Mouse (Mus musculus) intestine, embryonic 15.5 days (tissue): ENCODE measurements around the gene Itpa. TPM values are rescaled to one million over a fixed set of nuclear protein-coding genes. Genes with fewer than 3 reads are reported as not detected.

Experiments used
- ATAC-seq: fragments of 200-750 bp; cut with Nextera tagmentation; 2 replicates; pipeline ENCODE4 v1.8.0; 2017; ENCODE audit warnings: moderate TSS enrichment, moderate library complexity
- H3K27ac ChIP-seq: fragments of 300-500 bp; sonication (generic); 2 replicates; pipeline ENCODE4 v1.5.1; 2015; ENCODE audit warnings: mild to moderate bottlenecking, inconsistent platforms
- H3K27me3 ChIP-seq: fragments of 300-500 bp; sonication (generic); replicated peaks from 2 replicates; pipeline ENCODE4 v1.6.1; 2015; ENCODE audit warnings: inconsistent platforms
- H3K36me3 ChIP-seq: fragments of 300-500 bp; sonication (generic); 2 replicates; pipeline ENCODE4 v1.6.1; 2015; ENCODE audit warnings: inconsistent platforms
- H3K4me1 ChIP-seq: fragments of 300-500 bp; sonication (generic); replicated peaks from 2 replicates; pipeline ENCODE4 v1.6.1; 2015; ENCODE audit warnings: inconsistent platforms
- H3K4me2 ChIP-seq: fragments of 300-500 bp; sonication (generic); replicated peaks from 2 replicates; pipeline ENCODE4 v1.6.1; 2015; ENCODE audit warnings: mild to moderate bottlenecking, inconsistent platforms
- H3K4me3 ChIP-seq: fragments of 300-500 bp; sonication (generic); replicated peaks from 2 replicates; pipeline ENCODE4 v1.5.1; 2015; ENCODE audit warnings: inconsistent platforms
- H3K9ac ChIP-seq: fragments of 300-500 bp; sonication (generic); 2 replicates; pipeline ENCODE4 v1.6.1; 2015; ENCODE audit warnings: inconsistent platforms
- H3K9me3 ChIP-seq: fragments of 300-500 bp; sonication (generic); 2 replicates; pipeline ENCODE4 v1.6.1; 2016; ENCODE audit warnings: inconsistent platforms
- WGBS: fragments of 180-500 bp; shearing (Covaris S2); methylation state at CpG from one replicate; pipeline ENCODE4 v1.1.7; 2015; 5-methylcytosine and 5-hydroxymethylcytosine counted together
- polyA plus RNA-seq: library from polyadenylated mRNA; unstranded; fragments of >200 nt; fragmentation: Nextera tagmentation; extraction: Ambion mirVana; gene quantifications from 2 replicates; pipeline ENCODE4 v1.2.1, GENCODE M21; 2015

Itpa gene
- polyA plus RNA-seq: 84.5 and 88.1 TPM in 2 replicates

DNA sequence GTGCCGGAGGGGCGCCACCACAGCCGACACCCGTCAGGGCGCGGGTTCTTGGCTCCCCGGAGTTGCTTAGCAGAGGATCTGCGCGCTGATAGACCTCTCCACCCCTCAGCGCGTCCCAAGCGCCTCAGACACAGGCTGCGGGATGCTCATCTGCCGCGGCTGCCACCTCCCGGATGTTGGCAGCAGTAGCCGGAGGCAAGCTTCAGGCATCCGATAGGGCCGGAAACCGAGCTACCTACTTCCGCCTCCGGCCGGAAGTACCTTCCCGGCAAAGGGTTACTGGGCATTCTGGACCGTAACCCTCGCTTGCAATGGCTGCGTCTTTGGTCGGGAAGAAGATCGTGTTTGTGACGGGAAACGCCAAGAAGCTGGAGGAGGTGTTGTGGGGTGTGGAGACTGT is at the start of gene Itpa:
Gene Itpa, plus strand, starts transcription at position 52 of the 400 bp plus-strand sequence.
- no peaks in the 10 kb centered on the region for H3K9me3 ChIP-seq
- H3K27me3 ChIP-seq: no peaks in the 10 kb centered on the region
- H3K4me2 ChIP-seq: peak within 1 kb of the TSS; percentile 78
- peaks cover 11% of the 10 kb centered on the region for H3K36me3 ChIP-seq
- H3K27ac ChIP-seq: peak within 1 kb of the TSS; percentile 86
- H3K9ac ChIP-seq: peak within 1 kb of the TSS; percentile 73
- H3K4me3 ChIP-seq: peak within 1 kb of the TSS; percentile 70
- H3K4me1 ChIP-seq: peaks cover 22% of the 10 kb centered on the region
- peak; percentile 76 for ATAC-seq
- WGBS: under 1% methylated on average over 31 of the region's 31 CpGs

DNA sequence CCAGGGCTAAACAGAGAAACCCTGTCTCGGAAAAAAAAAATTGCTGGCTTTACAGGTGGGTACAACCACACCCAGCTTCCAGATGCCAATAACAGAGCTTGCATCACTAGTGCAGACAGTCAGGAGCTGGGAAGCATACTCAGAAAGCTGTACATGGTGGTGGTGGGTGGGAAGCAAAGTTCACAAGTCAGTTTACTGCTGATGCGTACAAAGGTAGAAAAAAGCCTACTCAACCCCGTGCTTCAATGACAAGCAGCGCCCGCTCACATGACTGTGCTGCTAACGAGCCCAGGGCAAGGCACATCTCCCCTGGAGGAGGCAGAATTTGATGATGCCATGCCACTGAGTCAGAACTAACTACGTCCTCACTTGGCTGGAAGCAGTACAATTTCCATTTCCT is 48.4 kb upstream of the Itpa start:
- Histone ChIP-seq H3K36me3 (peaks cover 11% of the 10 kb centered on the region; the same call in 1 of the 2 replicates), H3K27ac (no peak overlapping the region), H3K4me1 (no peaks in the 10 kb centered on the region), H3K9me3 (no peaks in the 10 kb centered on the region), H3K27me3 (no peaks in the 10 kb centered on the region), H3K4me3 (no peak overlapping the region), H3K9ac (no peak overlapping the region), H3K4me2 (no peak overlapping the region)
- WGBS: 93% methylated on average over 7 of the region's 7 CpGs
- no peak for ATAC-seq

DNA sequence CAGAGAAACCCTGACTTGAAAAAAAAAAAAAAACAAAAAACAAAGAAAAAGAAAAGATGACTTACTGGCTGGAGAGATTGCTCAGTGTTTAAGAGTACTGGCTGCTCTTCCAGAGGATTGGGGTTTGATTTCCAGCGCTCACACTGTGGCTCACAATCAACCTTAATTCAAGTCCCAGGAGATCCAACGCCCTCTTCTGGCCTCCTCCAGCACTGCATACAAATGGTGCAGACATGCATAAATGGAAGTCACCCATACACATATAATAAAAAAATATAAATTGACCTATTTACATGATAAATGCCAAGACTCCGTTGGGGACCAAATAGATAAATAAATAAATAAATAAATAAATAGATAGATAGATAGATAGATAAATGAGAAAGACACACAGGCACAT is 39.0 kb upstream of the Itpa start:
- WGBS: 52% methylated on average over 3 of the region's 3 CpGs
- peak overlapping the region; percentile 92; the same call in 1 of the 2 replicates for H3K4me3 ChIP-seq

DNA sequence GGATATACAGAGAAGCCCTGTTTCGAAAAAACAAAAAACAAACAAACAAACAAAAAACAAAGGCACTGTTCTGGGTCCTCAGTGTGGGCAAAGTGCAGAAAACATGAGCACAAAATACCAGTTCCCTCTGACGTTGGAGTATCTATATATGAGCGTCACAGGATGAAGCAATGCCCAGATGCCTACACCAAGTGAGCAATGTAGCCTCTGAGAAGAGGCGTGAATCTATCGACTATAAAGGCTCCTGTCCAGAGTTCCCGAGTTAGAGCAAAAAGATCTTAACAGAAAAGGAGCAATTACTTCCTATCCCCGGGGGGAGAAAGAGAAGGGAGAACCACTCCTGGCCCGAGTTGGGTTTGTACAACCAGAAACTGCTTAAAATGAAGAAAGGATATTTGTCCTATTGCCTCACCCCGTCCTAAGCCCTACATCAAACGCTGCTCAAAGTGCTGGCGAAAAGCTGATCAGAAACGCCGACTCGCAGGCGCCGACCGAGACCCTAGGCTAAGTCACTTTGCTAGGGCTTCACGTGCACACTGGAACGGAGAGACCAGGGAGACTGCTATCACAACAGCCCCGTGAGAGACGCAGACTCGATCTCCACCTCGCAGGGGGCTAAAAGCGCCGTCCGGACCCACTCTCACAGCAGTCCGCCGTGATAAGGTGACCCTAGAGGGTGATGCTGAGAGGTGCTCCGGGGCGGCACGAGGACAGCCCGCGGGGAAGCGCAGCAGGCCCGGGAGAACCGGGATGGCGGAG is 38.2 kb upstream of the Itpa start:
- no peaks in the 10 kb centered on the region; the same call in 1 of the 2 replicates for H3K36me3 ChIP-seq
- H3K9me3 ChIP-seq: no peaks in the 10 kb centered on the region
- peak; percentile 67 for ATAC-seq
- H3K4me3 ChIP-seq: peak overlapping the region; percentile 92
- WGBS: 1% methylated on average over 37 of the region's 37 CpGs
- peak overlapping the region; percentile 88 for H3K9ac ChIP-seq
- H3K4me2 ChIP-seq: peak overlapping the region; percentile 67
- H3K27me3 ChIP-seq: peaks cover 3% of the 10 kb centered on the region; the same call in 1 of the 2 replicates
- peaks cover 4% of the 10 kb centered on the region; the same call in 1 of the 2 replicates for H3K4me1 ChIP-seq
- peak overlapping the region; percentile 62 for H3K27ac ChIP-seq

More for the DNA sequence above, 39.0 kb upstream of the Itpa start:
- no peaks in the 10 kb centered on the region for H3K9me3 ChIP-seq
- H3K36me3 ChIP-seq: no peaks in the 10 kb centered on the region
- no peak overlapping the region for H3K9ac ChIP-seq
- H3K27ac ChIP-seq: no peak overlapping the region
- H3K27me3 ChIP-seq: no peaks in the 10 kb centered on the region
- H3K4me2 ChIP-seq: peak overlapping the region; percentile 67; the same call in 1 of the 2 replicates
- 0 out of 2 replicates have a peak, but pooled peaks cover 4% of the 10 kb centered on the region for H3K4me1 ChIP-seq
- no peak for ATAC-seq

DNA sequence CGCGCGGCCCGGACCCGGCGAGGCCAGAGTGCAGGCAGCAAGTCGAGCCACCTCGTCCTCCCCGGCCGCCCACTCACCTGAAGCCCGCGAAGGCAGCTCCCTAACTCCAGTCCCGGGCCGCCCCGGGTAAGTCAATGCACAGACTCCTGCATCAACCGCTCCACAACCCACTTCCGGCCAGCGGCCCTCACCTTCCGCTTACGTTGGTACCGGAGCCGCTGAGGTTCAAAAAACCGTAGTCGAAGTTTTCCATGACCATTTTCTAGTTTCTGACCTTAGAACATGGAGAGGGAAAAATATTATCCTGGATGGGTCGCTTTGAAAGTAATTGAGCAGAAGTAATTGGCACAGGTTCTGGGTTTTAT is 37.6 kb upstream of the Itpa start, which contains the start of the genes Fastkd5 and Ubox5:
Gene Fastkd5, minus strand, starts transcription at position 189 of the 365 bp plus-strand sequence.
Gene Ubox5, minus strand, starts transcription at position 200 of the 365 bp plus-strand sequence.
- H3K9ac ChIP-seq: peak within 1 kb of the TSS; percentile 88
- 0% methylated on average over 25 of the region's 25 CpGs for WGBS

DNA sequence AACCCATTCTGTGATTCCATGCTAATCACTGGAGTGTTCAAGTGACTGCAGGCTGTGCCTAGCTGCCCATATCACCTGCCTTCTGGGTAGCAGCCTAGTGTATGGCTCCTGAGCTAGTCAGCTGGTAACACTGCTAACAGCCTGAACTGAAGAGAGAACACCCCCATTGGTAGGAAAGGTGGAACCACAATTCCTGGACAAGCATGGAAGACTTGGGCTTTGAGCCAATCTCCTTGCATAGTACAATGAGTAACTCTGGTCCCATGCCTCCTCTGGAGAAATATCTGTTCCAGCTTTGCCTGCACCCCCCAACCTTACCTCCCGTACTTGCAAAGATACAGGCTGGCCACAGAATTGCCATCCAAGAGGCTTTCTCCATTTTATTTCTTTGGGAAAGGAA is 35.0 kb upstream of the Itpa start:
- Histone ChIP-seq H3K27ac (no peak overlapping the region), H3K27me3 (peaks cover 21% of the 10 kb centered on the region; the same call in 1 of the 2 replicates), H3K9ac (no peak overlapping the region), H3K4me2 (no peak overlapping the region), H3K4me1 (peaks cover 23% of the 10 kb centered on the region), H3K4me3 (no peak overlapping the region), H3K9me3 (no peaks in the 10 kb centered on the region), H3K36me3 (no peaks in the 10 kb centered on the region; the same call in 1 of the 2 replicates)
- 97% methylated on average over 1 of the region's 1 CpGs for WGBS
- no peak for ATAC-seq

More for the DNA sequence above, 37.6 kb upstream of the Itpa start, which contains the start of the genes Fastkd5 and Ubox5:
- Histone ChIP-seq H3K4me2 (peak within 1 kb of the TSS; percentile 67), H3K27me3 (peaks cover 7% of the 10 kb centered on the region; the same call in 1 of the 2 replicates), H3K27ac (peak within 1 kb of the TSS; percentile 62), H3K4me1 (peaks cover 10% of the 10 kb centered on the region), H3K4me3 (peak within 1 kb of the TSS; percentile 92), H3K9me3 (no peaks in the 10 kb centered on the region), H3K36me3 (no peaks in the 10 kb centered on the region; the same call in 1 of the 2 replicates)
- ATAC-seq: peak; percentile 87

DNA sequence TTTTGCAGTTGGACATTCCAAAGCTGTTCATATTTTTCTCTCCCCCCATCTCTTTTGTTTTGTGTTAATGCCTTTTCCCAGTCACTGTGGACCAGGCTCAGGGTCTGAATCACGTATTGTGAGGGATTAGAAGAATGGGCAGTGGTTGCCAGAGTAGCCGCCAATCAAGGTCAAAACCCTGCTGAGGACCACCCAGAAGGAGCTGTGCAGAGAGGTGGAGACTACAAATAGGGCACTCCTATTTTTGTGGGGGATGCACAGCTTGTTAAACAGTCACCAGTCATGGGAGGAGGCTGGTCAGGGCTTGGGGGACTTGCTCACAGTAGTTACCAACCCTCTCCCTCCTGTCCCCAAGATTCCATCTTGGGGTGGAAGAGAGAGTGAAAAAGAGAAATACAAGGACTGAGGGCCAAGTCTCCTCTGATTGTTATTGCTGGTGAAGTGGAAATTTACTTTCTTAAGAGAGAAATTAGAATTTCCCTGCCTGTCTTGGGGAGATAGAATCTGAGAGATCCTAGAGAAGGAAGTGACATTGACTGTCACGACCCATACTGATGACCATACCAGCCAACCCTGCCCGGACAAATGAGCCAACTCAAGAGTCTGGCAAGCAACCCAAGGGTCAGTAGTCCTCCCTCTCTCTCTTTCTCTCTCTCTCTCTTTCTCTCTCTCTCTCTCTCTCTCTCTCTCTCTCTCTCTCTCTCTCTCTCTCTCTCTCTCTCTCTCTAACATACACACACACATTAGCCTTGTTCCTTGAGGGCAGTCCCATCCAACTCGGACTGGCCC is 34.3 kb upstream of the Itpa start:
- no peak overlapping the region for H3K27ac ChIP-seq
- H3K9me3 ChIP-seq: no peaks in the 10 kb centered on the region
- H3K36me3 ChIP-seq: no peaks in the 10 kb centered on the region; the same call in 1 of the 2 replicates
- H3K4me3 ChIP-seq: no peak overlapping the region
- ATAC-seq: no peak
- H3K4me1 ChIP-seq: peaks cover 23% of the 10 kb centered on the region
- H3K9ac ChIP-seq: no peak overlapping the region
- H3K27me3 ChIP-seq: peaks cover 25% of the 10 kb centered on the region; the same call in 1 of the 2 replicates
- no peak overlapping the region for H3K4me2 ChIP-seq
- WGBS: 64% methylated on average over 5 of the region's 5 CpGs

DNA sequence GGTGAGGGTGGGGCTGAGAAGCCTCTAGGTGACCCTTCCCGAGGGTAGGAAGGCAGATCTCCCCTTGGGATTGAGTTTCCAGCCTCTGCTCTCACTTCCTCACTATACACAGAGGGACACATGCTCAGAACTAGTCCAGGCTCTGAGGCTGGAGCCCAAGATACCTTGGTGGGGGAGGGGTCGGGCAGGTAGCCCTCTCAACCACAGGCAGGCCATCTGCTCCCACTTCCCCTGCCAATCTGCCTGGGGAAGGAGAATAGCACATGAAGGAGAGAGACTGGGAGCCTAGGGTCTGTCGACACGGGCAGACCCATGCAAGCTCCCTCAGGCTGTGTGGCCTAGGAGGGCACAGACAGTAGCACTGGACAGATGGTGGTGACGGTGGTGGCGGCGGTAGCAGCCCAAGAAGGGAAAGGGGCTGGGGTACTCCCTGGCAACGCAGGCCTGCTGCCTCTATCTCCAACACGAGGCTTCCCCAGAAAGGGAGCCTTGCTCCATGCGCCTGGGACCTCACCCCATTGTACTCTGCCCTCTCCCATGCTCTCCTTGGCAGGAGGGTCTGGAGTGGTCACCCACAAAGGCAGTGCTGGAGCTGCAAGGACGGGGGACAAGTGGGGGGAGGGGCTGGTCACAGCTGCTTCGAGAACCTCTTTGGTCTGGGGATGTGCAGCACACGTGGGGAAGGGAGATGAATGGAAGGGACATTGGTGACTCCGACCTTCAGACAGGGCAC is 33.2 kb upstream of the Itpa start:
- H3K9me3 ChIP-seq: no peaks in the 10 kb centered on the region
- peak overlapping the region; percentile 77 for H3K4me2 ChIP-seq
- ATAC-seq: no peak
- peaks cover 21% of the 10 kb centered on the region for H3K4me1 ChIP-seq
- 36% methylated on average over 14 of the region's 14 CpGs for WGBS
- peak overlapping the region; percentile 47; the same call in 1 of the 2 replicates for H3K9ac ChIP-seq
- H3K36me3 ChIP-seq: no peaks in the 10 kb centered on the region; the same call in 1 of the 2 replicates
- no peak overlapping the region for H3K27ac ChIP-seq
- H3K4me3 ChIP-seq: peak overlapping the region; percentile 34
- H3K27me3 ChIP-seq: peaks cover 27% of the 10 kb centered on the region; the same call in 1 of the 2 replicates

DNA sequence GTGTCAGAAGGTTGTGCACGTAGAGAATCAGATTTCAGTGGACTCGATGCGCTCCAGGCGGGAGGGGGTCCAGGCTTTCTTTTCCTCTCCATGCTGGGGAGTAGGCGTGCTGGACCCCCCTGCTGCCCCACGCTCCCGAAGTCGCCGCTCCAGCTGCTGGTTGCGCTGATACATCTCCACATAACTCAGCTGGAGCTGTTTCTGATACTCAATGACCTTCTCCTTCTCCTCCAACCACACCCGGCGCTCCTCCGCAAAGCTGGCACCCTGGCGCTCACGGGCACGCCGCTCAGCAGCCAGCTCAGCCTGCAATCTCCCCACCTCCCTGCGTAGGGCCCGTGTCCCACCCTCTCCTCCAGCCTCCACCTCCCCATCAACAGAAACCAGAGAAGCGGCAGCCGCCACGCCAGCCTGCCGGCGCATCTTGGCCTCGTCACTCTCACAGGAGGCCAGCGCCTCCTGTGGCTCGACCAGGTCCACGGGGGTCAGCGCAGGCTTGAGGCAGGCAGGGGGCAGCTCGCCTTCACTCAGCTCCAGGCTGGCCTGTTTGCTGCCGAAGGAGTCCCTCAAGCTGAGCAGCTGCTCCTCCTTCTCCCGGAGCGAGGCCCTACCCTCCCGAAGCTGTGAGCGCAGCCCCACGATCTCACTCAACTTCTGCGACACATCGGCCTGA is 32.5 kb upstream of the Itpa start:
- H3K4me1 ChIP-seq: peaks cover 21% of the 10 kb centered on the region
- WGBS: 14% methylated on average over 38 of the region's 38 CpGs
- H3K27ac ChIP-seq: no peak overlapping the region
- ATAC-seq: no peak
- H3K36me3 ChIP-seq: no peaks in the 10 kb centered on the region; the same call in 1 of the 2 replicates
- peak overlapping the region; percentile 77 for H3K4me2 ChIP-seq
- no peaks in the 10 kb centered on the region for H3K9me3 ChIP-seq
- H3K27me3 ChIP-seq: peaks cover 27% of the 10 kb centered on the region; the same call in 1 of the 2 replicates
- peak overlapping the region; percentile 34 for H3K4me3 ChIP-seq
- peak overlapping the region; percentile 47 for H3K9ac ChIP-seq

DNA sequence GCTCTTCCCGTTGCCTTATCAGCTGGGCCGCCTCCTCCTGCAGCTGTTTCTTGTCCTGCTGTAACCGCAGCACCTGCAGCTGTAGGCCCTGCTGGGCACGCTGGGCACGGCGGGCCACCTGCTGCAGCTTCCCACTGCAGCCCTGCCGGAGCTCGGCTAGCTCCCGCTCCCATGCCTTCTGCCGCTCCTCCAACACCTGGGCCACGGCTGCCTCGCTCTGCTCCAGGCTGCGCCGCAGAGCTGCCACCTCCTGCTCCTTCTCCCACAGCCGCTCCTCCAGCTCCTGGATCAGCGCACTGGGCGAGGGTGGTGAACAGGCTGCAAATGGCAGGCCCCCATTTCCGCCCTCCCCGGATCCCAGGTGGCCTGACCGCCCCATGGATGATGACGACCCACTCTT is 31.6 kb upstream of the Itpa start:
- WGBS: 35% methylated on average over 21 of the region's 21 CpGs
- Histone ChIP-seq H3K4me1 (peaks cover 21% of the 10 kb centered on the region), H3K4me3 (peak overlapping the region; percentile 34; the same call in 1 of the 2 replicates), H3K9me3 (no peaks in the 10 kb centered on the region), H3K36me3 (no peaks in the 10 kb centered on the region; the same call in 1 of the 2 replicates), H3K9ac (peak overlapping the region; percentile 47; the same call in 1 of the 2 replicates), H3K27ac (no peak overlapping the region), H3K27me3 (peaks cover 27% of the 10 kb centered on the region; the same call in 1 of the 2 replicates), H3K4me2 (peak overlapping the region; percentile 77)
- ATAC-seq: no peak; the same call in 1 of the 2 replicates
